ENCODE assay signal across 21 mouse cellular contexts in genomic region chr6:8630531-8630930, GRCm38 (mm10).
DNase-seq lines count a peak whose midpoint lies in the region; ATAC-seq lines count a peak whose summit lies in the region.
"Had no signal": no experiment of that assay in that cellular context is flagged by ENCODE, and none has a peak within 500 bp of the region (broad histone marks: within the 10 kb centered on the region; RNA-seq: fewer than 3 reads in every experiment).

No protein-coding gene starts in this region.

- no peak for ATAC-seq in intestine, embryonic 14.5 days (replicated peaks; ENCODE audit: low FRiP score, low TSS enrichment, low read depth)
- ATAC-seq in intestine, embryonic 15.5 days: no peak
- ATAC-seq: forebrain, embryonic 14.5 days; forebrain, embryonic 16.5 days had no signal

- H3K36me3 ChIP-seq in intestine, embryonic 14.5 days (ENCODE audit: control insufficient read depth, insufficient read depth, low read length): no peaks in the 10 kb centered on the region
- no peaks in the 10 kb centered on the region for H3K36me3 ChIP-seq in intestine, embryonic 15.5 days
- H3K36me3 ChIP-seq: embryonic facial prominence, embryonic 13.5 days; embryonic facial prominence, embryonic 15.5 days; forebrain, embryonic 10.5 days; forebrain, embryonic 12.5 days had no signal

- H3K27ac ChIP-seq in intestine, embryonic 14.5 days (ENCODE audit: low read depth): peak overlapping the region; percentile 34; the same call in 1 of the 2 replicates
- no peak overlapping the region for H3K27ac ChIP-seq in intestine, embryonic 15.5 days
- H3K27ac ChIP-seq: embryonic facial prominence, embryonic 13.5 days; embryonic facial prominence, embryonic 15.5 days; forebrain, embryonic 10.5 days; forebrain, embryonic 12.5 days had no signal

- H3K9me3 ChIP-seq in intestine, embryonic 14.5 days (ENCODE audit: control insufficient read depth, low read length): no peaks in the 10 kb centered on the region
- H3K9me3 ChIP-seq in intestine, embryonic 15.5 days: no peaks in the 10 kb centered on the region
- H3K9me3 ChIP-seq: embryonic facial prominence, embryonic 13.5 days; embryonic facial prominence, embryonic 15.5 days; forebrain, embryonic 10.5 days; forebrain, embryonic 12.5 days had no signal

- DNase-seq in adrenal gland, adult (ENCODE audit: inconsistent age in 2 of 2, low spot score in 1 of 2): peak; percentile 13 to 75
- no peak for DNase-seq in adrenal gland, postnatal 4 days (ENCODE audit: low spot score in 2 of 2)
- DNase-seq in adrenal gland, adult 8-10 months: peak; percentile 31
- no peak for DNase-seq in adrenal gland, adult 18-20 months (ENCODE audit: low spot score in 2 of 2)
- DNase-seq in heart, adult 11 months: peak; percentile 79
- no peak for DNase-seq in heart, adult 8-10 months (ENCODE audit: low spot score)
- no peak for DNase-seq in intestine, embryonic 14.5 days (ENCODE audit: low spot score)
- DNase-seq: cerebellum, adult 11 months; cerebellum, adult 8-10 months; cerebellum, adult 9-11 months; cerebellum, postnatal 14 days; cerebellum, postnatal 36 days; embryo, embryonic 11 days had no signal

- 83% methylated on average over 7 of the region's 7 CpGs for WGBS in intestine, embryonic 14.5 days
- WGBS in intestine, embryonic 15.5 days: 75% methylated on average over 7 of the region's 7 CpGs

- no peak overlapping the region for H3K4me3 ChIP-seq in intestine, embryonic 14.5 days (ENCODE audit: low read depth, low read length)
- H3K4me3 ChIP-seq in intestine, embryonic 15.5 days (replicated peaks): no peak overlapping the region
- H3K4me3 ChIP-seq: embryonic facial prominence, embryonic 13.5 days; embryonic facial prominence, embryonic 15.5 days; erythroblast, embryonic 14.5 days; forebrain, embryonic 10.5 days; forebrain, embryonic 12.5 days had no signal

- H3K27me3 ChIP-seq in intestine, embryonic 14.5 days (replicated peaks; ENCODE audit: control insufficient read depth, insufficient read depth, low read length): no peaks in the 10 kb centered on the region
- no peaks in the 10 kb centered on the region for H3K27me3 ChIP-seq in intestine, embryonic 15.5 days (replicated peaks)
- H3K27me3 ChIP-seq: embryonic facial prominence, embryonic 13.5 days; embryonic facial prominence, embryonic 15.5 days; forebrain, embryonic 12.5 days had no signal

- no peak overlapping the region for H3K4me2 ChIP-seq in intestine, embryonic 14.5 days (ENCODE audit: low read length)
- no peak overlapping the region for H3K4me2 ChIP-seq in intestine, embryonic 15.5 days (replicated peaks)
- H3K4me2 ChIP-seq: embryonic facial prominence, embryonic 13.5 days; embryonic facial prominence, embryonic 15.5 days; forebrain, embryonic 12.5 days had no signal

- H3K9ac ChIP-seq in intestine, embryonic 14.5 days (ENCODE audit: low read length): no peak overlapping the region
- no peak overlapping the region for H3K9ac ChIP-seq in intestine, embryonic 15.5 days
- H3K9ac ChIP-seq: embryonic facial prominence, embryonic 13.5 days; embryonic facial prominence, embryonic 15.5 days; forebrain, embryonic 12.5 days had no signal

- H3K4me1 ChIP-seq in intestine, embryonic 14.5 days (replicated peaks; ENCODE audit: control insufficient read depth, insufficient read depth, low read length): 0 out of 2 replicates have a peak, but pooled peaks cover 2% of the 10 kb centered on the region
- no peaks in the 10 kb centered on the region for H3K4me1 ChIP-seq in intestine, embryonic 15.5 days (replicated peaks)
- H3K4me1 ChIP-seq: embryonic facial prominence, embryonic 13.5 days; embryonic facial prominence, embryonic 15.5 days; forebrain, embryonic 12.5 days had no signal

Comparison
In these comparisons a context has a peak if more than half of its experiments do, and no peak if none do; other contexts are left out.
1. DNase-seq: peak in adrenal gland, adult (2 of 2), adrenal gland, adult 8-10 months (single experiment) and heart, adult 11 months (single experiment); none in adrenal gland, postnatal 4 days (0 of 2), adrenal gland, adult 18-20 months (0 of 2), heart, adult 8-10 months (single experiment) and intestine, embryonic 14.5 days (single experiment).